Mouse (Mus musculus) hindbrain, embryonic 16.5 days (tissue): Measurements from ENCODE around the gene Rasa2. TPM values are rescaled to one million over a fixed set of nuclear protein-coding genes. Genes with fewer than 3 reads are reported as not detected.
"Not testable (repeated sequence)": the region's sequence is repeated elsewhere in the genome, so short reads cannot be mapped to it uniquely, and the experiment has no call there.

Experiments used
- ATAC-seq: fragments of 200-750 bp; cut with Nextera tagmentation; 2 replicates; pipeline ENCODE4 v1.8.0; 2017; ENCODE audit warnings: moderate TSS enrichment, moderate library complexity
- H3K27ac ChIP-seq: fragments of 300-500 bp; sonication (generic); 2 replicates; pipeline ENCODE4 v1.5.1; 2014; ENCODE audit warnings: low read depth, mild to moderate bottlenecking, control low read depth, low read length, moderate library complexity
- H3K27me3 ChIP-seq: fragments of 300-500 bp; sonication (generic); replicated peaks from 2 replicates; pipeline ENCODE4 v1.6.1; 2014; ENCODE audit warnings: low read length; ENCODE audit not compliant: control insufficient read depth, insufficient read depth
- H3K36me3 ChIP-seq: fragments of 300-500 bp; sonication (generic); 2 replicates; pipeline ENCODE4 v1.6.1; 2014; ENCODE audit warnings: mild to moderate bottlenecking, low read length, moderate library complexity, mixed read lengths; ENCODE audit not compliant: control insufficient read depth, insufficient read depth
- H3K4me1 ChIP-seq: fragments of 300-500 bp; sonication (generic); 2 replicates; pipeline ENCODE4 v1.6.1; 2014; ENCODE audit warnings: low read depth, low read length; ENCODE audit not compliant: control insufficient read depth, insufficient read depth
- H3K4me2 ChIP-seq: fragments of 300-500 bp; sonication (generic); 2 replicates; pipeline ENCODE4 v1.6.1; 2014; ENCODE audit warnings: mild to moderate bottlenecking, low read length, control low read depth, moderate library complexity
- H3K4me3 ChIP-seq: fragments of 300-500 bp; sonication (generic); 2 replicates; pipeline ENCODE4 v1.5.1; 2014; ENCODE audit warnings: mild to moderate bottlenecking, low read length, control low read depth, moderate library complexity
- H3K9ac ChIP-seq: fragments of 300-500 bp; sonication (generic); 2 replicates; pipeline ENCODE4 v1.6.1; 2014; ENCODE audit warnings: low read depth, mild to moderate bottlenecking, control low read depth, low read length, moderate library complexity
- H3K9me3 ChIP-seq: fragments of 300-500 bp; sonication (generic); 2 replicates; pipeline ENCODE4 v1.6.1; 2014; ENCODE audit warnings: mild to moderate bottlenecking, low read length, moderate library complexity; ENCODE audit not compliant: control insufficient read depth
- WGBS: fragments of 180-500 bp; shearing (Covaris S2); extraction: QIAGEN DNeasy Blood & Tissue Kit; methylation state at CpG from one replicate; pipeline ENCODE4 v1.1.7; 2014; 5-methylcytosine and 5-hydroxymethylcytosine counted together
- polyA plus RNA-seq: library from polyadenylated mRNA; unstranded; fragments of >200 nt; fragmentation: Nextera tagmentation; extraction: Ambion mirVana; gene quantifications from 2 replicates; pipeline ENCODE4 v1.2.1, GENCODE M21; 2015

Rasa2 gene
- polyA plus RNA-seq, 1 experiment from 2014 or later, result 17.8 TPM

GRCm38 (mm10) chr9:96543643-96544640 is 87.5 kb downstream of the Rasa2 start:
- peak overlapping the region; percentile 44 for H3K27ac ChIP-seq
- peaks cover 12% of the 10 kb centered on the region for H3K36me3 ChIP-seq
- H3K9ac ChIP-seq, result peak overlapping the region; percentile 38
- peak overlapping the region; percentile 26 for H3K4me3 ChIP-seq
- H3K27me3 ChIP-seq, result no peaks in the 10 kb centered on the region
- WGBS, result 33% methylated on average over 27 of the region's 27 CpGs
- H3K4me2 ChIP-seq, result peak overlapping the region; percentile 48
- peaks cover 7% of the 10 kb centered on the region; the same call in 1 of the 2 replicates for H3K4me1 ChIP-seq
- no peaks in the 10 kb centered on the region for H3K9me3 ChIP-seq
- ATAC-seq, result peak; percentile 90

GRCm38 (mm10) chr9:96538916-96539315 is 92.5 kb downstream of the Rasa2 start:
- H3K27ac ChIP-seq, result no peak overlapping the region
- peaks cover 12% of the 10 kb centered on the region for H3K36me3 ChIP-seq
- H3K4me3 ChIP-seq, result no peak overlapping the region
- H3K27me3 ChIP-seq, result no peaks in the 10 kb centered on the region
- 65% methylated on average over 10 of the region's 10 CpGs for WGBS
- no peak for ATAC-seq
- no peak overlapping the region for H3K9ac ChIP-seq
- H3K4me1 ChIP-seq, result peaks cover 9% of the 10 kb centered on the region; the same call in 1 of the 2 replicates
- H3K4me2 ChIP-seq, result no peak overlapping the region
- H3K9me3 ChIP-seq, result no peaks in the 10 kb centered on the region

GRCm38 (mm10) chr9:96537615-96537919 is 93.8 kb downstream of the Rasa2 start:
- no peaks in the 10 kb centered on the region for H3K9me3 ChIP-seq
- H3K4me1 ChIP-seq, result peaks cover 5% of the 10 kb centered on the region; the same call in 1 of the 2 replicates
- no peaks in the 10 kb centered on the region for H3K27me3 ChIP-seq
- no peak overlapping the region for H3K4me3 ChIP-seq
- no peak for ATAC-seq
- H3K36me3 ChIP-seq, result peaks cover 9% of the 10 kb centered on the region
- WGBS, result 92% methylated on average over 6 of the region's 6 CpGs
- no peak overlapping the region for H3K9ac ChIP-seq
- no peak overlapping the region for H3K4me2 ChIP-seq
- no peak overlapping the region for H3K27ac ChIP-seq

GRCm38 (mm10) chr9:96536895-96537614 is 94.4 kb downstream of the Rasa2 start:
- H3K4me1 ChIP-seq, result peaks cover 5% of the 10 kb centered on the region; the same call in 1 of the 2 replicates

GRCm38 (mm10) chr9:96536093-96536492 is 95.3 kb downstream of the Rasa2 start:
- not testable (repeated sequence) for H3K9me3 ChIP-seq, H3K4me3 ChIP-seq, H3K4me1 ChIP-seq, H3K27ac ChIP-seq, H3K4me2 ChIP-seq, ATAC-seq, H3K9ac ChIP-seq, H3K36me3 ChIP-seq, H3K27me3 ChIP-seq
- WGBS, result 88% methylated on average over 4 of the region's 4 CpGs

More at GRCm38 (mm10) chr9:96536895-96537614, 94.4 kb downstream of the Rasa2 start:
- H3K9me3 ChIP-seq, result no peaks in the 10 kb centered on the region
- peak overlapping the region; percentile 69 for H3K9ac ChIP-seq
- peaks cover 8% of the 10 kb centered on the region for H3K36me3 ChIP-seq
- H3K4me2 ChIP-seq, result peak overlapping the region; percentile 69
- H3K4me3 ChIP-seq, result peak overlapping the region; percentile 38
- H3K27me3 ChIP-seq, result no peaks in the 10 kb centered on the region
- ATAC-seq, result peak; percentile 85
- WGBS, result 40% methylated on average over 32 of the region's 37 CpGs
- peak overlapping the region; percentile 54; the same call in 1 of the 2 replicates for H3K27ac ChIP-seq

GRCm38 (mm10) chr9:96535431-96535830 is 96.0 kb downstream of the Rasa2 start:
- 77% methylated on average over 6 of the region's 6 CpGs for WGBS

GRCm38 (mm10) chr9:96534256-96534655 is 97.2 kb downstream of the Rasa2 start:
- H3K36me3 ChIP-seq, result no peaks in the 10 kb centered on the region
- H3K27me3 ChIP-seq, result no peaks in the 10 kb centered on the region
- 90% methylated on average over 4 of the region's 4 CpGs for WGBS
- no peak overlapping the region for H3K4me3 ChIP-seq
- no peak overlapping the region for H3K4me2 ChIP-seq
- H3K4me1 ChIP-seq, result peaks cover 8% of the 10 kb centered on the region
- no peak overlapping the region for H3K27ac ChIP-seq
- H3K9me3 ChIP-seq, result no peaks in the 10 kb centered on the region
- no peak overlapping the region for H3K9ac ChIP-seq
- ATAC-seq, result no peak

More at GRCm38 (mm10) chr9:96535431-96535830, 96.0 kb downstream of the Rasa2 start:
- no peak overlapping the region for H3K9ac ChIP-seq
- no peak overlapping the region for H3K27ac ChIP-seq
- no peak overlapping the region for H3K4me2 ChIP-seq
- H3K27me3 ChIP-seq, result no peaks in the 10 kb centered on the region
- no peaks in the 10 kb centered on the region for H3K36me3 ChIP-seq
- peaks cover 8% of the 10 kb centered on the region for H3K4me1 ChIP-seq
- H3K9me3 ChIP-seq, result no peaks in the 10 kb centered on the region
- no peak for ATAC-seq
- H3K4me3 ChIP-seq, result no peak overlapping the region

GRCm38 (mm10) chr9:96533476-96533875 is 97.9 kb downstream of the Rasa2 start:
- no peaks in the 10 kb centered on the region for H3K9me3 ChIP-seq
- H3K9ac ChIP-seq, result no peak overlapping the region
- 82% methylated on average over 6 of the region's 6 CpGs for WGBS
- no peaks in the 10 kb centered on the region for H3K27me3 ChIP-seq
- H3K4me2 ChIP-seq, result no peak overlapping the region
- no peak overlapping the region for H3K4me3 ChIP-seq
- no peaks in the 10 kb centered on the region for H3K36me3 ChIP-seq
- ATAC-seq, result no peak
- H3K27ac ChIP-seq, result no peak overlapping the region
- H3K4me1 ChIP-seq, result peaks cover 8% of the 10 kb centered on the region

GRCm38 (mm10) chr9:96532531-96532930 is 98.9 kb downstream of the Rasa2 start:
- WGBS, result 87% methylated on average over 4 of the region's 4 CpGs
- no peak overlapping the region for H3K9ac ChIP-seq

More at GRCm38 (mm10) chr9:96532531-96532930, 98.9 kb downstream of the Rasa2 start:
- peaks cover 8% of the 10 kb centered on the region for H3K4me1 ChIP-seq
- no peaks in the 10 kb centered on the region for H3K27me3 ChIP-seq
- no peaks in the 10 kb centered on the region for H3K36me3 ChIP-seq
- no peak for ATAC-seq
- no peak overlapping the region for H3K27ac ChIP-seq
- H3K4me3 ChIP-seq, result no peak overlapping the region
- no peak overlapping the region for H3K4me2 ChIP-seq
- no peaks in the 10 kb centered on the region for H3K9me3 ChIP-seq
